Mouse (Mus musculus) Muller cell, postnatal 12 days (primary cell): ENCODE results near the gene Zfp990.
"Not testable (repeated sequence)": the region's sequence is repeated elsewhere in the genome, so short reads cannot be mapped to it uniquely, and the experiment has no call there.

Experiments used
- DNase-seq: peaks from one replicate; pipeline ENCODE4 v3.0.0-alpha.2; 2015; ENCODE audit errors: inconsistent ontology term

Zfp990 gene

DNA sequence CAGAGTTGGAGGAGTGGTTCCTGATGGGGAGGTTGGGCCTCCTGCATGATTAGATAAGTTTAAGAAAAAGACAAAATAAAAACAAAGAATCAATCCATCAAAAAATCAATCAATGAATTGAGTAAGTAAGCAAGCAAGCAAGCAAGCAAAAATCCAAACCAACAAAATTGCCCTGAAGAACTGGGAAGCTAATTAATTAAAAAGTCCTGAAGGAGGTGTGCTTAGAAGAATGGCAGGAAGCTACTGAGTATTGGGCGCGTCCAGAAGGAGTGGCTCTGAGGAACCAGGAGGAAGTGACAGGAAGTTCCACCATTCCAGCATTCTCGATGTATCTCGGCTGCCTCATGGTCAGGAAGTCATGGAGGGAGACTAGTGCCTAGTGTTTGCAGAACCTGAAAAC is at the start of gene Zfp990:
Gene Zfp990, plus strand, starts transcription at position 301 of the 400 bp plus-strand sequence.
- not testable (repeated sequence) for DNase-seq

GRCm38 (mm10) chr4:145463553-145464253 is 46.9 kb upstream of the Zfp990 start:
- peak; percentile 72 for DNase-seq

DNA sequence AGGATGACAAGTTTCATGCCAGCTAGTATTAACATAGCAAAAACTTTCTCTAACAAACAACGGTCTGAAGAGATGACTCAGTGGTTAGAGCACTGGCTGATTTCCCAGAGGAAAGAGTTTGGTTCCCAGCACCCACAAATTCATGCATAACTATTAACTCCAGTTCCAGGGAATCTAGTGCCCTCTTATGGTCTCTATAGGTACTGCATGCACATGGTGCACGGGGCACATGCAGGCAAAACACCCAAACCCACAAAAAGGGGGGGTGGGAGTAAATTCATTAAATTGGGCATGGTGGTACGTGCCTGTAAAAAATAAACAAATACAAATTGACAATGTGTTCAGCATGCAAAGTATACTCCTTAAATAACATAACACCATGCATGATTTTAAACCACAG is 32.4 kb upstream of the Zfp990 start:
- DNase-seq, result no peak

DNA sequence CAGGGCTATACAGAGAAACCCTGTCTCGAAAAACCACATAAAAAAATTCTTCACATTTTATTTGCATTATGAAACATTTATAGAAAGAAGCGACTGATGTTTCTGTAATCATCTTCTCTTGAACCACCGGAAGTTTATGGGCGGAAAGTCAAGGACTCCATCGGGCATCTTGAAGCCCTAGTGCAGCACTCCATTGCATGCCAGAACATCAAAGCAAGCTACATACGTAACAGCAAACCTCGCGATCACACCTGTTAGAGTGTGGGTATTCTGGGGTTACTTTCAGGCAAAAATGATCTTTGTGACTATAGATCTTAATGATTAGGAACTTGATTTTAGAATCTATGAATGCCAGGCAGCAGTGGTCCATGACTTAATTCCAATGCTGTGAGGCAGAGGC is 29.9 kb upstream of the Zfp990 start:
- DNase-seq, result not testable (repeated sequence)

- DNase-seq, result no peak
These were observed 21.2 kb upstream of the Zfp990 start for GRCm38 (mm10) chr4:145489396-145489795.

DNA sequence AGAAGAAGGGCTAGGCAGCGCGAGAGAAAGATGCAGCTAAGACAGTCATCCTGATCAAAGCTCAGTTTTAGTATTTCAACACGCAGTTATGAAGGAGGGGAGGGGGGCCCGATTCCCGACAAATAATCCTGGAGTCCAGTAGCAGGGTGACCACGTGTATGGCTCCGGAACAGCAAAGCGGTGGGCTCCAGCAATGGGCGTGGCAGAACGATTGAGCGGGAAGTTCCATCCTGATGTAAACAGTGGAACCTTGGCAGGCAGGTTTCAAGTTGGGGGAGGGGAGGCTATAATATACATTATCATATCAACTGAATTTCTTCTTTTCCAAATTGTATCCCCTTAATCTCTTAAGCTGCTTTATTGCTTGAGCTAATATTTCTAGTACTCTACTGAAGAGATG is 18.4 kb upstream of the Zfp990 start:
- DNase-seq, result no peak

DNA sequence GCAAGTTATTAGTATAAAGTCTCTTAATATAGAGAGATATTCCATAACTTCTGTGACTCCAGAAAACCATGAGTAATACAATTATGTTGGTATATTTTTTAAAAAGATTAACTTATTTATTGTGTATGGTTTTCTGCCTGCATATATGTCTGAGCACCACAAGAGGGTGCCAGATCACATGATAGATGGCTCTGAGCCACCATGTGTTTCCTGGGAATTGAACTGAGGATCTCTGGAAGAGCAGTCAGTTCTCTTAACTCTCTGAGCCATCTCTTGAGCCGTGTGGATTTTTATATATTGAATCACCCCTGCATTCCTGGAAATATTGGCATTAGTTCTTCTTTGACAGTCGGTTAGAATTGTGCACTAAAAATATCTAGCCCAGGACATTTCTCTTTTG is 17.2 kb upstream of the Zfp990 start:
- not testable (repeated sequence) for DNase-seq

DNA sequence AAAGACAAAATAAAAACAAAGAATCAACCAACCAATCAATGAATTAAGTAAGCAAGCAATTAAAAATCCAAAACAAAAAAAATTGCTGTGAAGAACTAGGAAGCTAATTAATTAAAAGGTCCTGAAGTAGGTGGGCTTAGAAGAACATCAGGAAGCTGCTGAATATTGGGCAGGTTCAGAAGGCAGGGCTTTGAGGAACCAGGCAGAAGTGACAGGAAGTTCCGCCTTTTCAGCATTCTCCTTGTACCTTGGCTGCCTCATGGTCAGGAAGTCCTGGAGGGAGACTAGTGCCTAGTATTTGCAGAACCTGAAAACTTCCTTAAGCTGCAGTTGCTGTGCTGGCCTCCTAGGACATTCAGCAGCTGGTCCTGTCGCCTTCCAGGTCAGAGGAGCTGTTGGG is 4.1 kb downstream of the Zfp990 start:
- not testable (repeated sequence) for DNase-seq

DNA sequence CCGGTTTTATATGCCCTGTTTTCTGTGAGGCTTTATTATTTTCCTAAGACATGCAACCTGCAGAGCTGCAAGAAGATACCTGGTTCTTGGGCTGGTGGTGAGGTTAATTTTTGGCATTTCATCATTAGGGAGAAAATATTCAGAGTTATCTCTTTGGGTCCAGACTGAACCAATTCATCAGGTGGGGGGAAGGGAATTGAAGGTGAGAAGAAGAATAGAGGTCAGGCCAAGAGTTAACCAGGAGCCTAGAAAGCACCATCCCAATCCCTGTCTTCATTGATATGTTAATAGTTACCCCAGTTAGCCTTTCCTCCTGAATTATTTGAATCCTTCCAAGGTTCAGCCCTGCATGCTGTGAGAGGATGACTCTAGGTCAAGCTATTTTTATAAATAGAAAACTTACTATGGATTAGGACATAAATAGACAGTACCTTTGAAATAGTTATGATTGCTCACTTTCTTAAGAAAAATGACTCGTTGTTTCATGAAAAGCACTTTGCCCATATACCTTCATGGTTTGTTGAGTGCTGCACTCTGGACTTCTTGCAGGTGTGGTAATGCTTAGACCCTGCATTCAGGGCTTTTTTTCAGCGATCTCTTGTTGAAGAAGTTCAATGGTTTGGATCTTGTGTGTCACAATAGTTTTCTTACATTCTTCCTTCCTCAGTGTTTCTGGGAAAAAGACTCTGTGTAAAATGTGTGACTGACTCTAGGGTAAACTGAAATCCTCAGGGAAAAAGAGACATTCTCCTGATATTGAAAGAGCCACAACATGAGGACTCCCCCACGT is 5.4 kb downstream of the Zfp990 start:
- not testable (repeated sequence) for DNase-seq

DNA sequence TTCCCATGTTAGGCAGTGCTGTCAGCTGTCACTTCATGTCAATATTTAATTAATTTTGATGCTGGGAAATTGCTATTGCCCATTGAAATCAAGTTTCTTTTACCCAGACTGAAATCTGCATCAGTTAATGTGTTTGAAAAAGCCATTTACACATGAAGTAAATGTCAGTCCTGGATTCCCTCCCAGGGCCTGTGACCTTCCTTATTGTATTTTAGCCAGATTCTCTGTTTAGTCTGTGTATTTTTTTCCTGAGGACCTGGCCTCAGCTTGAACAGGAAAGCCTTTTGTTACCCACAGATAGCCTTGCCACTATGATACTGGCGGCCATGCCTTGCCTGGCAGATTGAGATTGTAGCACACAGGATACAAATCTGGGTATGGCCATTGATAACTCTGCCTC is 6.8 kb downstream of the Zfp990 start:
- not testable (repeated sequence) for DNase-seq

- DNase-seq, result not testable (repeated sequence)
These were observed 33.3 kb downstream of the Zfp990 start for GRCm38 (mm10) chr4:145543861-145544260.

- DNase-seq, result not testable (repeated sequence)
These were observed 34.5 kb downstream of the Zfp990 start for GRCm38 (mm10) chr4:145545106-145545505.

- DNase-seq, result not testable (repeated sequence)
These were observed 35.3 kb downstream of the Zfp990 start for GRCm38 (mm10) chr4:145545734-145546349.

DNA sequence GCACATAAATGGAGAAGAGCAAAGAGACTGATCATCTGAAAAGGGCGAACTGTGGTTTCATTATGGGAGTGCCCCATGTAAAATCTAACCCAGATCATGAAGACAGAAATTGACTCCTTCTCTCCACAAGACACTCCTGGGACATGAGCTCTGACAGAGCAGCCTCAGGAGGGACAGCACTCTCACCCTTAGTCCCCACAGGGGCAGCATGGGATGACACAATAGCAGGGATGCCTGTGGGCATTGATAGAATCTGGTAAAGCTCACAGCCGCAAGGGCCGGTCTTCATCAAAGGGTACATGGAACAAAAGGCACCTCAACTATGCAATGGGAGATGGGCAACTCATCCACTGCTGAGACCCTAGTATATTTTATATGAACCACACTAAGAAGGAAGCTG is 35.9 kb downstream of the Zfp990 start:
- DNase-seq, result not testable (repeated sequence)

DNA sequence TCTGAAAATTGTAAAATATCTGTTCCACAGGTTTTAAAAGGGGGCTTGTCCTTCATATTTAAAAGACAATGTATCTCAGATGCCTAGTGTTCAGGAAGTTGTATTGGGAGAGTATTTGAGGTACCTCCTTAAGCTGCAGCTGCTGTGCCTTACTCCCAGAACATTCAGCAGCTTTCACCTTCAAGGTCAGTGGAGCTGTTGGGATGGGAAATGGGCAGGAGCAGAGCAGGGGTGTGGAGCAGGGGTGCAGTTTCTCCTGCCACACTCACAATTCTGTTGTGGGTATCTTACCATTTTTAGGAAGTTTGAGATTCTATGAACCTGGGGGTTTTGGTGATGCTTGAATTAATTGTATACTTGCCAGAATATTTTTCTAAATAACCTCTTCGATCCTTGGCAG is 46.1 kb downstream of the Zfp990 start:
- no peak for DNase-seq

GRCm38 (mm10) chr4:145559505-145560099 is 49.0 kb downstream of the Zfp990 start:
- DNase-seq, result no peak

GRCm38 (mm10) chr4:145564111-145564821 is 53.7 kb downstream of the Zfp990 start:
- no peak for DNase-seq

DNA sequence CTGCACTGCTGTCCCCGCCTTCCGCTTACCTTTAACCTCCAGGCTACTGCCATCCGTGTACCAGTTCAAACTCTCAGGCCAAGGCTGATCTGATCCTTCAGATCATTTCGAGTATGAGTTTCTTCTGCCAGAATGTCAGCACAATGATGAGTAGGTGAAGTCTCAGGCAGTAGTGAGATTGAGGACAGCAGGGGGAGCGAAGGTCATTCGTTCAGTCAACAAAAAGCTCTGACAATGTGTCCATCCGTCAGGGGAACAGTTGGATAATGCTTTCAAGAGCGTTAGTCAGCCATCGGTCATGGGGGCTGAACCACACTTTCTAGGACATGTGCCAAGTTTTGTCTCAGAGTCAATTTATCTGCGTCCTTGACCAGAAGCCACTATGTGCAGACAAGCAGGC is 59.9 kb downstream of the Zfp990 start:
- DNase-seq, result not testable (repeated sequence)

- DNase-seq, result not testable (repeated sequence)
These were observed 66.1 kb downstream of the Zfp990 start for GRCm38 (mm10) chr4:145576623-145577022.

DNA sequence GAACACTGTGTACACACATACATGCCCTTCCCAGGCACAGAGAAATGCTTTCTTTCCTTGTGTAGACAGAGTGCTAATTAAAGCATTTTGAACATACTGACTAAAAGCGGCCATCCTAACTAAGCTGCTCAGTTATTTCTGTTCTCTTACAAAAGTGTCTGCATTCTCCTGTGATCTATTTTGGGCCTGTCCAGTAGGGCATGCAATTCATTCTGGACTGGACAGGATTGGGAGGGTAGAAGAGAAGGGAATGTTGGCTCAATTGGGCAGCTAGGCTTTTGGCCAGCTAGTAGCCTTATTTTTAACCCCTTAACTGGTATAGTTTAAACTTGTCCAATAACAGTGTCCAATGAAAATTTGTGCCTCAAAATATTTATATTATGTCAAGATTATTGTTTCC is 69.8 kb downstream of the Zfp990 start:
- not testable (repeated sequence) for DNase-seq

GRCm38 (mm10) chr4:145585078-145585477 is 74.5 kb downstream of the Zfp990 start, which contains the start of gene Gm13212:
TSS of gene Gm13212 (plus strand) at chr4:145585166.
- not testable (repeated sequence) for DNase-seq
